Mouse (Mus musculus) kidney, postnatal 0 days (tissue): ENCODE data around the gene Mbip. TPM values are rescaled to one million over a fixed set of nuclear protein-coding genes. Genes with fewer than 3 reads are reported as not detected.

Source experiments
- ATAC-seq: fragments of 200-750 bp; cut with Nextera tagmentation; replicated peaks from 2 replicates; pipeline ENCODE4 v1.8.0; 2017; ENCODE audit warnings: low read depth, moderate number of reproducible peaks, moderate TSS enrichment, moderate library complexity; ENCODE audit not compliant: low FRiP score
- DNase-seq: peaks from one replicate; pipeline ENCODE4 v3.0.0-alpha.2; 2016; ENCODE audit warnings: low spot score
- H3K27ac ChIP-seq: fragments of 300-500 bp; sonication (generic); 2 replicates; pipeline ENCODE4 v1.5.1; 2014; ENCODE audit warnings: mild to moderate bottlenecking
- H3K27me3 ChIP-seq: fragments of 300-500 bp; sonication (generic); 2 replicates; pipeline ENCODE4 v1.6.1; 2014; ENCODE audit warnings: low read length, mixed read lengths; ENCODE audit not compliant: insufficient read depth
- H3K36me3 ChIP-seq: fragments of 300-500 bp; sonication (generic); 2 replicates; pipeline ENCODE4 v1.6.1; 2014; ENCODE audit warnings: low read length, mixed read lengths; ENCODE audit not compliant: insufficient read depth
- H3K4me1 ChIP-seq: fragments of 300-500 bp; sonication (generic); replicated peaks from 2 replicates; pipeline ENCODE4 v1.6.1; 2014; ENCODE audit warnings: antibody characterized with exemption, low read length, mixed read lengths; ENCODE audit not compliant: insufficient read depth
- H3K4me2 ChIP-seq: fragments of 300-500 bp; sonication (generic); 2 replicates; pipeline ENCODE4 v1.6.1; 2014; ENCODE audit warnings: mild to moderate bottlenecking, low read length, moderate library complexity, mixed read lengths
- H3K4me3 ChIP-seq: fragments of 300-500 bp; sonication (generic); replicated peaks from 2 replicates; pipeline ENCODE4 v1.5.1; 2014; ENCODE audit warnings: low read depth, low read length
- H3K9ac ChIP-seq: fragments of 300-500 bp; sonication (generic); 2 replicates; pipeline ENCODE4 v1.6.1; 2014; ENCODE audit warnings: low read depth, low read length
- H3K9me3 ChIP-seq: fragments of 300-500 bp; sonication (generic); replicated peaks from 2 replicates; pipeline ENCODE4 v1.6.1; 2016; ENCODE audit warnings: low read length, inconsistent platforms, mixed read lengths
- CTCF ChIP-seq: IDR thresholded peaks from 2 replicates; pipeline ENCODE4 v1.5.1; 2016; ENCODE audit warnings: antibody characterized with exemption, low read depth, mild to moderate bottlenecking, moderate library complexity
- WGBS: fragments of 180-500 bp; shearing (Covaris S2); extraction: QIAGEN DNeasy Blood & Tissue Kit; methylation state at CpG from one replicate; pipeline ENCODE4 v1.1.7; 2014; 5-methylcytosine and 5-hydroxymethylcytosine counted together
- polyA plus RNA-seq: library from polyadenylated mRNA; unstranded; fragments of >200 nt; fragmentation: Nextera tagmentation; extraction: Ambion mirVana; gene quantifications from 2 replicates; pipeline ENCODE4 v1.2.1, GENCODE M21; 2015

The Mbip gene
- polyA plus RNA-seq, result 35.3 and 38.2 TPM in 2 replicates

- no peaks in the 10 kb centered on the region for H3K9me3 ChIP-seq
- WGBS, result 0% methylated on average over 37 of the region's 37 CpGs
- ATAC-seq, result peak; percentile 100
- H3K9ac ChIP-seq, result peak within 1 kb of the TSS; percentile 89
- peak within 1 kb of the TSS; percentile 71 for H3K4me2 ChIP-seq
- no peaks in the 10 kb centered on the region for H3K36me3 ChIP-seq
- H3K27ac ChIP-seq, result peak within 1 kb of the TSS; percentile 72; the same call in 1 of the 2 replicates
- H3K4me1 ChIP-seq, result no peaks in the 10 kb centered on the region
- H3K27me3 ChIP-seq, result no peaks in the 10 kb centered on the region
- peak within 1 kb of the TSS; percentile 86 for H3K4me3 ChIP-seq
- no peak for TF ChIP-seq CTCF
- DNase-seq, result peak; percentile 95
Observed at GRCm38 (mm10) chr12:56345367-56346089, at the start of gene Mbip. Mbip (minus strand) TSS chr12:56345894.

DNA sequence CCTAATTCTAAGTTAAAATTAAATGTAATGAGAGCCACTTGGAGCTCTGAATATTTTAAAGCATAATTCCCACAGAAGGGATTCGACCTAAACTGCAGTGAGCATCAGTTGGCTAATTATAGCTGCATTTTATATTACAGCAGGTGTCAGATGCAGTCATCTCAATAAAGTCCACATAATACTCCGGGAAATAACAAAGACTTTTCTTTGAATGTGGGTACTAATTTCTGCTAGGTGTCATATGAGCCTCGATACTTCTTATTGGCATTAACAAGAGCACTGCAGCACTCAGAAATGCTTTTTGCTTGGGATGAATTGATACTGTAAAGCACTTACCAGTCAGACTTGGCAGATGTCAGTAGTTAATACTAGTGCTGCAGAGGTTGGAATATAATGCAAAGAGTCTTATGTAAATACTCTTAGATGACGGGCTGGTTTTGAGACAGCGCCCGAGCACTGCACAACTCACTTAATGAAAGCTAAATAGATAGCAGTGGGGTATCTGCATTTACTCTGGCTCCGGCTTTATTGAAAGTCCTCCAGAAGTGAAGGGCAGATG lies 42.0 kb upstream of the Mbip start:
- Histone ChIP-seq H3K9me3 (no peaks in the 10 kb centered on the region), H3K36me3 (no peaks in the 10 kb centered on the region), H3K4me1 (no peaks in the 10 kb centered on the region), H3K9ac (no peak overlapping the region), H3K4me2 (no peak overlapping the region), H3K27me3 (no peaks in the 10 kb centered on the region), H3K4me3 (no peak overlapping the region), H3K27ac (no peak overlapping the region)
- no peak for TF ChIP-seq CTCF
- DNase-seq, result no peak
- 79% methylated on average over 7 of the region's 7 CpGs for WGBS
- no peak for ATAC-seq

DNA sequence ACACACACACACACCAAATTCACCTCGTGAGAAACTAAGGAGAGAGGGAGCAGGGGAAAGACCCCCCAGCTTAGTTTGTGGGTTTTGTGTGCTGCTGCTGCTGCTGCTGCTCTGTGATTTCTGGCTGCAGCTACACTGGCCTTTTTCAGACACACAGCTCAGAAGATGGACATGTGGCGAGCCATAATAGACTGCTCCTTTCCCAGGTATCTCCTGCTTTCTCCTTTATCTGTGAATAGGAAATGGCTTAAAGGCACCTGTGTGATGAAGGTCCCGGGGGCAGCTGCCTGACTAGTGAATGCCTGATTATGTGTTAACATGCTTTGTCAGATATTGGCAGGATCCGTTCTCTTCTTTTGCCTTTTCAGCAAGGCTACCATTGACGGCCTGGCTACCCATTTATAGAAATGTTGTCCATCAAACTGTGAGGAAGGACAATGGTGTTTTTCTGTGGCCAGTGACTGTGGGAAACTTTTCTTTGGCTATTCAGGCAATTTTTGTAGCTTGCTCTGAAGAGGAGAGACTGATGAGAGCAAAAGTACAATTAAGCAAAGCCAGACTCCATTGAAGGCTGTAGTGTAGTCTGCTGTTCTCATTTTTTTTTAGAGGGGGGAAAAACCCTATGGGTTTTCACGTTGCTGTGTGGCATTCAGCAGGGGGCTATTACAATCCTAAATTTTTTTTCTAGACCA lies 41.4 kb upstream of the Mbip start:
- WGBS, result 77% methylated on average over 6 of the region's 6 CpGs
- ATAC-seq (no peak), DNase-seq (no peak)
- H3K4me1 ChIP-seq, result no peaks in the 10 kb centered on the region
- H3K9ac ChIP-seq, result no peak overlapping the region
- no peak overlapping the region for H3K4me3 ChIP-seq
- H3K27ac ChIP-seq, result no peak overlapping the region
- H3K9me3 ChIP-seq, result no peaks in the 10 kb centered on the region
- TF ChIP-seq CTCF, result no peak
- H3K4me2 ChIP-seq, result no peak overlapping the region
- H3K27me3 ChIP-seq, result no peaks in the 10 kb centered on the region
- no peaks in the 10 kb centered on the region for H3K36me3 ChIP-seq

DNA sequence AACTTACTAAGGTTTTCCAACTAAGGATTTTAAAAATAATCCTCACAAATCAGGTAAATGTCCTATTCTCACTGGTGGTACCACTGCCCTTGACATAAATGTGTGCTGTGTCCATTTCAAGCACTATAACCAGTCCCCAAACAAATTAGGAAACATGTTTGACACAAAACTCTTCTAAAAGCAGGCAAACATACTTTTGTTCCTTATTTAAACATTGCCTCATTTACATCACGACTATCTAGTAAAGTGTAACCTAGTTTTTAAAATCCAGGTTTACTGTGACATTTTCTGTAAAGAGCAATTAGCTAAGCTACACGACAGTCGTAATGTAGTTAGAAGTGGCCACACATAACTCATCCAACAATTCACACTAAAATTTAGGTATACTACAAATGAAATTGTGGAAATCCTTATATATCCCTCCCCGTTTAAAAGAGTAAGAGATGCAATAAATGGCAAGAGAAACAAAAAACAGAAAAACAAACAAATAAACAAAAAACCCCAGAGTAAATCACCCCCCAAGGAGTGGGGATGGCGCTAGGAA lies 851 bp downstream of the Mbip start:
- no peak for TF ChIP-seq CTCF
- DNase-seq (no peak), ATAC-seq (no peak)
- no peaks in the 10 kb centered on the region for H3K4me1 ChIP-seq
- WGBS, result 3% methylated on average over 5 of the region's 5 CpGs
- no peaks in the 10 kb centered on the region for H3K27me3 ChIP-seq
- H3K9me3 ChIP-seq, result no peaks in the 10 kb centered on the region
- H3K27ac ChIP-seq, result peak overlapping the region; percentile 72; the same call in 1 of the 2 replicates
- H3K4me2 ChIP-seq, result peak overlapping the region; percentile 71
- no peaks in the 10 kb centered on the region for H3K36me3 ChIP-seq
- H3K9ac ChIP-seq, result peak overlapping the region; percentile 89
- peak overlapping the region; percentile 86 for H3K4me3 ChIP-seq

DNA sequence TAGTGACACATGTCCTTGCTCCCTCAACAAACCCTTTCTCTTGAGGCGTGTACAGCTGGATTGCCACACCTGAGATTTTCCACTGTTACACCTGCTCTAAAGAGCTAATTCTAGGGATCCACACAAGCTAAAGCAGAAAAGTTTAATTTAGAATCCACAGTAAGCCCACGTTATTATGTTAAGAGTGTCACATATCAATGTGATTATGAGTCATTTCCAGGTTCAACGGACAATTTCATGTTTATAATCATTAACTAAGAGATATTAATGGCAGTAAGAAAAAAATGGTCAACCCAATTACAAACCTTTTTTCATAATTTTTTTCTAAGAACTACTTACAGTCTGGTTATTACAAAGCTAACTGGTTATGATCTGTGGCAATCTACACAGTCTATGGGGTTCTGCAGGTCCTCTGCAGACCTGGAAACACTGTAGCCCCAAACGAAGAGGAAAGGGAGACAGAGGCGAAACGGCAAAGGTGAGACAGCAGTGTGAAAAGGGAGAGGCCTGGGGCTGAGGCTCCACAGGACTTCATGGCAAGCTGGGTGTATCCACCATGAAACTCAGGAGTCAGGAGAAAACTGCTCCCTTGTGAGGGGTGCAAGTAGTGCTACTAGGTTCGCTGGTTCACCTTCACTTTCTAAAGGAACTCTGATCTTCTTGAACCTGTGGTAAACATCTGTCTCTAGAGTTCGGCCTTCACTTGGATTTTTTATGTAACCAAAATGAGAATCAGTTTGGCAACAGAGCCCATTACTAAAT lies 6.2 kb downstream of the Mbip start:
- H3K4me2 ChIP-seq, result no peak overlapping the region

GRCm38 (mm10) chr12:56333461-56333860 lies 12.2 kb downstream of the Mbip start:
- 92% methylated on average over 2 of the region's 2 CpGs for WGBS
- TF ChIP-seq CTCF, result no peak
- H3K36me3 ChIP-seq, result peaks cover 47% of the 10 kb centered on the region
- no peak overlapping the region for H3K27ac ChIP-seq
- H3K4me3 ChIP-seq, result no peak overlapping the region
- H3K9me3 ChIP-seq, result no peaks in the 10 kb centered on the region
- H3K4me1 ChIP-seq, result no peaks in the 10 kb centered on the region
- H3K9ac ChIP-seq, result no peak overlapping the region
- H3K27me3 ChIP-seq, result no peaks in the 10 kb centered on the region
- ATAC-seq, result no peak
- no peak for DNase-seq
- H3K4me2 ChIP-seq, result no peak overlapping the region

More for the DNA sequence above, 6.2 kb downstream of the Mbip start:
- WGBS, result 79% methylated on average over 8 of the region's 8 CpGs
- ATAC-seq (no peak), DNase-seq (no peak)
- H3K4me3 ChIP-seq, result no peak overlapping the region
- peaks cover 14% of the 10 kb centered on the region for H3K36me3 ChIP-seq
- no peaks in the 10 kb centered on the region for H3K27me3 ChIP-seq
- no peaks in the 10 kb centered on the region for H3K9me3 ChIP-seq
- no peaks in the 10 kb centered on the region for H3K4me1 ChIP-seq
- H3K27ac ChIP-seq, result no peak overlapping the region
- H3K9ac ChIP-seq, result no peak overlapping the region
- TF ChIP-seq CTCF, result no peak
